ENCODE assay signal across 8 mouse cellular contexts in genomic region chr17:74264333-74265155, GRCm38 (mm10). TPM values are rescaled to one million over a fixed set of nuclear protein-coding genes. Genes with fewer than 3 reads are reported as not detected.
DNase-seq lines count a peak whose midpoint lies in the region; ATAC-seq and TF ChIP-seq lines count a peak whose summit lies in the region.

No protein-coding gene starts in this region.

- DNase-seq in cerebellum, postnatal 36 days, result no peak
- DNase-seq in fibroblast of lung, adult 2 months (ENCODE audit: low read depth), result peak; percentile 53
- peak; percentile 24 for DNase-seq in heart, postnatal 4 days
- DNase-seq in stomach, postnatal 0 days (ENCODE audit: low spot score), result no peak
- no peak for DNase-seq in frontal cortex, postnatal 36 days (ENCODE audit: low spot score in 2 of 2)
- DNase-seq in retina, postnatal 1 day, result no peak

- no peak overlapping the region for H3K4me2 ChIP-seq in liver, embryonic 12.5 days
- 0 out of 2 replicates have a peak overlapping the region, but pooled peaks have one; percentile 12 for H3K4me2 ChIP-seq in stomach, postnatal 0 days (replicated peaks; ENCODE audit: low read depth)

- TF ChIP-seq EP300 in stomach, postnatal 0 days (optimal IDR thresholded peaks at IDR 0.05), result no peak

- H3K4me3 ChIP-seq in liver, embryonic 12.5 days, result no peak overlapping the region
- no peak overlapping the region for H3K4me3 ChIP-seq in stomach, postnatal 0 days (ENCODE audit: low read depth, low read length)

- ATAC-seq in cerebellum, adult (ENCODE audit: insufficient number of reproducible peaks, low FRiP score, low TSS enrichment), result 0 out of 2 replicates have a peak, but pooled peaks have one; percentile 36
- ATAC-seq in liver, embryonic 12.5 days, result no peak
- no peak for ATAC-seq in stomach, postnatal 0 days (ENCODE audit: low FRiP score, low TSS enrichment)

- peak; percentile 27; the same call in 1 of the 2 replicates for TF ChIP-seq CTCF in stomach, postnatal 0 days (IDR thresholded peaks at IDR 0.05; ENCODE audit: low read depth)

- WGBS in liver, embryonic 12.5 days (ENCODE audit: insufficient replicate concordance), result 65% methylated on average over 3 of the region's 3 CpGs
- 42% methylated on average over 3 of the region's 3 CpGs for WGBS in stomach, postnatal 0 days

- peak overlapping the region; percentile 45 for H3K9ac ChIP-seq in liver, embryonic 12.5 days
- no peak overlapping the region for H3K9ac ChIP-seq in stomach, postnatal 0 days (ENCODE audit: low read length)

- peaks cover 86% of the 10 kb centered on the region for H3K4me1 ChIP-seq in liver, embryonic 12.5 days
- H3K4me1 ChIP-seq in stomach, postnatal 0 days (replicated peaks; ENCODE audit: control insufficient read depth, insufficient read depth), result peaks cover 2% of the 10 kb centered on the region; the same call in 1 of the 2 replicates

- peak overlapping the region; percentile 63 for H3K27ac ChIP-seq in liver, embryonic 12.5 days
- H3K27ac ChIP-seq in stomach, postnatal 0 days (replicated peaks), result peak overlapping the region; percentile 56; the same call in 1 of the 2 replicates

- no peaks in the 10 kb centered on the region for H3K27me3 ChIP-seq in liver, embryonic 12.5 days (replicated peaks)
- H3K27me3 ChIP-seq in stomach, postnatal 0 days (ENCODE audit: control insufficient read depth, insufficient read depth, low read length), result no peaks in the 10 kb centered on the region

- H3K36me3 ChIP-seq in liver, embryonic 12.5 days, result peaks cover 24% of the 10 kb centered on the region
- H3K36me3 ChIP-seq in stomach, postnatal 0 days (ENCODE audit: control insufficient read depth, insufficient read depth, low read length), result no peaks in the 10 kb centered on the region

- peaks cover 11% of the 10 kb centered on the region for H3K9me3 ChIP-seq in liver, embryonic 12.5 days (replicated peaks)
- H3K9me3 ChIP-seq in stomach, postnatal 0 days (ENCODE audit: control insufficient read depth, low read length), result no peaks in the 10 kb centered on the region

RNA-seq across cellular contexts. Expression of gene Memo1, which starts 30.8 kb away (rescaled TPM):
- total RNA-seq in heart, postnatal 4 days (2021), result 10 to 100 TPM; 74.4 to 78.4 TPM
- 97.7 and 98.5 TPM in 2 replicates for polyA plus RNA-seq in liver, embryonic 12.5 days (2016; fragmentation: Nextera tagmentation; extraction: Ambion mirVana)
- polyA plus RNA-seq in stomach, postnatal 0 days (2015; fragmentation: Nextera tagmentation; extraction: Ambion mirVana), result 61.5 and 63.0 TPM in 2 replicates

RNA-seq across cellular contexts. Expression of gene Dpy30, which starts 59.2 kb away (rescaled TPM):
- 10 to 100 TPM; 80.7 to 87.4 TPM for total RNA-seq in heart, postnatal 4 days (2021)
- 204 and 209 TPM in 2 replicates for polyA plus RNA-seq in liver, embryonic 12.5 days (2016; fragmentation: Nextera tagmentation; extraction: Ambion mirVana)
- 190 and 193 TPM in 2 replicates for polyA plus RNA-seq in stomach, postnatal 0 days (2015; fragmentation: Nextera tagmentation; extraction: Ambion mirVana)

Comparison
In these comparisons a context has a peak if more than half of its experiments do, and no peak if none do; other contexts are left out.
1. DNase-seq: peak in fibroblast of lung, adult 2 months (single experiment) and heart, postnatal 4 days (single experiment); none in cerebellum, postnatal 36 days (0 of 2), stomach, postnatal 0 days (single experiment), frontal cortex, postnatal 36 days (0 of 2) and retina, postnatal 1 day (single experiment).